Mouse (Mus musculus) testis, adult 2 months (tissue): Measurements from ENCODE around the gene Psme3.

ENCODE experiments used
- CTCF ChIP-seq: fragments of 200-500 bp; IDR thresholded peaks from 2 replicates; pipeline ENCODE4 v1.5.1; 2012; ENCODE audit warnings: low read depth, mild to moderate bottlenecking, inconsistent platforms, low read length, moderate library complexity; ENCODE audit not compliant: control insufficient read depth, insufficient read depth, insufficient replicate concordance
- POLR2A ChIP-seq: fragments of 200-500 bp; IDR thresholded peaks from 2 replicates; pipeline ENCODE4 v1.6.1; 2012; ENCODE audit warnings: low read depth, mild to moderate bottlenecking, inconsistent platforms, low read length, moderate library complexity; ENCODE audit not compliant: control insufficient read depth

DNA sequence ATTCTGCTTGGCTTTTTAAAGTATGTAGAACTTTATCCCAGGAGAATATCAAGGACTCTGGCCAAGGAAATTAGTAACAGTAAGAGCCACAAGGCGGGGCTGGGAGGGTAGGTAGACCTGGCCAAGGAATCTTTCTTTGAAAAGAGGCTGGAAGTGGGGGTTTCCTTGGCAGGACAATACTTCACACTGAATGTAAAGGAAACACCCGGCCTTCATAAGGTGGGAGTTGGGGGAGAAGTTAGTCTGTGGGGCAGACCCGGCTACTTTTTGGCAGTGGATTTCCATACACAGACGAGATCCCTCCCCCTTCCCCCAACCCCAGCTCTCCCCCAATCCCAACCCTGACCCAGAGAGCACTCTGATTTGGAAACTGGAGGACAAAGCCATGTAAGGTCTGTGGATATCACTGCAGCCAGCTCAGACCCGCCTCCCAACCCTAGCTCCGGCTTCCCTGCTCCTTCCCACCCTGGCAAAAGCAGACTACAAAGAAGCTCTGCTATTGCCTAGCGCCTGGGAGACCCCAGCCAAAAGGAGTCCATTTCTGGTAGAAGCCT, 14.4 kb downstream of the Psme3 start, which contains the start of gene Aoc3:
- no peak for TF ChIP-seq CTCF
- TF ChIP-seq POLR2A, result no peak
